Mouse (Mus musculus) effector memory CD4-positive, alpha-beta T cell, adult 5 months (primary cell): ENCODE measurements around the gene Olfr11. TPM values are rescaled to one million over a fixed set of nuclear protein-coding genes. Genes with fewer than 3 reads are reported as not detected.

Experiments used
- polyA plus RNA-seq: library from polyadenylated mRNA; unstranded; fragments of 100-300 nt; shearing (Covaris generic); gene quantifications from one replicate; pipeline ENCODE4 v1.2.1, GENCODE M21; 2017

The Olfr11 gene
- not detected for polyA plus RNA-seq

GRCm38 (mm10) chr13:21642418-21642817, at the start of gene Olfr11:
Olfr11 (minus strand) TSS chr13:21642518.

GRCm38 (mm10) chr13:21677305-21677704, 35.0 kb upstream of the Olfr11 start, which contains the start of gene Olfr1360:
Olfr1360 (minus strand) TSS chr13:21677405.

GRCm38 (mm10) chr13:21663286-21663685, 21.0 kb upstream of the Olfr11 start, which contains the start of gene Olfr1361:
Olfr1361 (minus strand) TSS chr13:21663386.

GRCm38 (mm10) chr13:21613922-21614321, 28.4 kb downstream of the Olfr11 start, which contains the start of gene Olfr1362:
Olfr1362 (minus strand) TSS chr13:21614022.

Other genes with a start within 250 kb of the Olfr11 start
- 38.3 TPM for gene Zkscan3, start 239.8 kb downstream of the Olfr11 start, polyA plus RNA-seq
- gene Pgbd1, start 201.5 kb downstream of the Olfr11 start, polyA plus RNA-seq: 0.21 TPM
- 7.0 TPM for gene Zscan26, start 188.8 kb downstream of the Olfr11 start, polyA plus RNA-seq
- gene Nkapl, start 174.0 kb downstream of the Olfr11 start, polyA plus RNA-seq: not detected
- gene Zkscan4, start 163.6 kb downstream of the Olfr11 start, polyA plus RNA-seq: not detected
- not detected for gene Gm10065, start 163.1 kb downstream of the Olfr11 start, polyA plus RNA-seq
- 0.20 TPM for gene AK157302, start 147.3 kb downstream of the Olfr11 start, polyA plus RNA-seq
- 5.8 TPM for gene Gm11273, start 141.1 kb downstream of the Olfr11 start, polyA plus RNA-seq
- 3.2 TPM for gene Zkscan8, start 111.4 kb downstream of the Olfr11 start, polyA plus RNA-seq
- not detected for gene Olfr1366, start 99.7 kb downstream of the Olfr11 start, polyA plus RNA-seq
- not detected for gene Olfr1535, start 82.6 kb downstream of the Olfr11 start, polyA plus RNA-seq
- not detected for gene Olfr1364, start 60.8 kb downstream of the Olfr11 start, polyA plus RNA-seq
- gene Olfr1362, start 28.5 kb downstream of the Olfr11 start, polyA plus RNA-seq: not detected
- gene Olfr1361, start 20.9 kb upstream of the Olfr11 start, polyA plus RNA-seq: not detected
- gene Olfr1360, start 34.9 kb upstream of the Olfr11 start, polyA plus RNA-seq: not detected
- gene Olfr1359, start 55.6 kb upstream of the Olfr11 start, polyA plus RNA-seq: not detected
- not detected for gene Hist1h2bl, start 73.6 kb upstream of the Olfr11 start, polyA plus RNA-seq
- not detected for gene Hist1h2ai, start 73.9 kb upstream of the Olfr11 start, polyA plus RNA-seq
- gene Hist1h3h, start 75.1 kb upstream of the Olfr11 start, polyA plus RNA-seq: not detected
- gene Hist1h2bm, start 79.5 kb upstream of the Olfr11 start, polyA plus RNA-seq: not detected
- gene Hist1h4j, start 92.5 kb upstream of the Olfr11 start, polyA plus RNA-seq: not detected
- gene Hist1h4k, start 108.0 kb upstream of the Olfr11 start, polyA plus RNA-seq: not detected
- gene Hist1h2ak, start 111.3 kb upstream of the Olfr11 start, polyA plus RNA-seq: not detected
- 1.1 TPM for gene Hist1h2bn, start 111.6 kb upstream of the Olfr11 start, polyA plus RNA-seq
- gene Hist1h1b, start 138.1 kb upstream of the Olfr11 start, polyA plus RNA-seq: 0.70 TPM
- 2.5 TPM for gene Hist1h3i, start 140.9 kb upstream of the Olfr11 start, polyA plus RNA-seq
- gene Hist1h2an, start 144.7 kb upstream of the Olfr11 start, polyA plus RNA-seq: not detected
- gene Hist1h2bp, start 144.9 kb upstream of the Olfr11 start, polyA plus RNA-seq: not detected
- 4.2 TPM for gene Hist1h2bq, start 167.7 kb upstream of the Olfr11 start, polyA plus RNA-seq
- gene Hist1h2ao, start 167.9 kb upstream of the Olfr11 start, polyA plus RNA-seq: 3.7 TPM
- 31.4 TPM for gene Hist1h4m, start 169.2 kb upstream of the Olfr11 start, polyA plus RNA-seq
- 21.6 TPM for gene Hist1h4n, start 189.7 kb upstream of the Olfr11 start, polyA plus RNA-seq
- gene Hist1h2ap, start 191.0 kb upstream of the Olfr11 start, polyA plus RNA-seq: 37.5 TPM
- 3.9 TPM for gene Hist1h2br, start 191.2 kb upstream of the Olfr11 start, polyA plus RNA-seq